Mouse (Mus musculus): Measurements from ENCODE around the gene Entpd7. TPM values are rescaled to one million over a fixed set of nuclear protein-coding genes. Genes with fewer than 3 reads are reported as not detected.

The Entpd7 gene
- polyA plus RNA-seq, 1 experiment from 2014 or later = 16.5 TPM

DNA sequence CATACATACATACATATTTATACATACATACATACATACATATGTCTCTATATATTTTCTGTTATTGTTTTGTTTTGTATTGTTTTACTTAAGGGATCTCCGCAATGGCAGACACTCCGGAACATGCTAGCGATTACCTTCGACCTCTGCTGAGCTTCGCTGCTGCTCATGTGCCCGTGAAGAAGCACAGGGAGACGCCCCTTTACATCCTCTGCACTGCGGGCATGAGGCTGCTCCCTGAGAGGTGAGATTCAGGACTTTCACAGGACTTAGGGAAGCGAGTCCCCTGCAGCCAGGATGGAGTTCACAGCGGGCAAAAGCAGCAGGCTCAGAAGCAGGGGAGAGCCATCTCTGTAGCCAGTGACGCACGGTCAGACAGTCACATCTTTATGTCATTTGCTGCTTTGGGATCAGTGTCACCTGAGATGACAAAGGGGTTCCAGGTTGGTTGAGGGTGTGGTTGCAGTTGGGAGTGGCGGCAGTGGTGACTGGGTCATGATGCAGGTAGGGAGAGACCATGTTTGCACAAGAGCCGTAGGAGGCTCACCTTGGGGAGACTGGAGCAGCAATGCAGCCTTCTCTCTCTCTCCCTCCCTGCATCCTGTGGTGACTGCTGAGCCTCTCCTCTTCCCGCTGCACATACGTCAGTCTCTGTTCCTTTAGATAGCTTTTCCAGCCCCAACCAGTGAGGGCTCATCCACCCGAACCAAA is 15.5 kb downstream of the Entpd7 start:
- Histone ChIP-seq H3K27ac (ENCODE audit: low read depth) (no peak overlapping the region), H3K27me3 (replicated peaks; ENCODE audit: control insufficient read depth, insufficient read depth, low read length) (no peaks in the 10 kb centered on the region), H3K36me3 (ENCODE audit: control insufficient read depth, insufficient read depth, low read length) (peaks cover 59% of the 10 kb centered on the region), H3K4me3 (ENCODE audit: low read depth, low read length) (no peak overlapping the region), H3K4me2 (ENCODE audit: low read length) (no peak overlapping the region), H3K4me1 (replicated peaks; ENCODE audit: control insufficient read depth, insufficient read depth, low read length) (no peaks in the 10 kb centered on the region), H3K9ac (ENCODE audit: low read length) (no peak overlapping the region), H3K9me3 (ENCODE audit: control insufficient read depth, low read length) (no peaks in the 10 kb centered on the region)
- 83% methylated on average over 17 of the region's 17 CpGs for WGBS
- DNase-seq (ENCODE audit: low spot score) (no peak), ATAC-seq (replicated peaks; ENCODE audit: low FRiP score, low TSS enrichment, low read depth) (no peak)

DNA sequence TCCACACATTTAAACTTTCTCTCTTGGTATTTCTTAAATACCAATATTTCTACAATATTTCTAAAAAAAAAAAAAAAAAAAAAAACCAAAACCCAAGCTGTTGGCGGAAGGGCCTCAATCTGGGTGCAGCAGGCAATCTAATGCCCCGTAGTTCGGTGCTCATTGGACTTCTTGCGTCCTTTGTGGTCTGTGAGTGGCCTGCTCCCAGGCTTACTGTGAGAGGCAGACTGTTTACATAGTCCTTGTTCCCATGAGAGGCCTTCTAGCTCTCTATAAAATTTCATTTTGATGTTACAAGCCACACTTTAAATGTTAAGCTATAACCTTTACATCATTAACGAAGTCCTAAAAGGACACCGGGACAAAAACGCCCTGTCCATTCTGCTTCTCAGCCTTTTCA is 18.7 kb downstream of the Entpd7 start:
- Histone ChIP-seq H3K4me1 (replicated peaks; ENCODE audit: control insufficient read depth, insufficient read depth, low read length) (no peaks in the 10 kb centered on the region), H3K9ac (ENCODE audit: low read length) (no peak overlapping the region), H3K4me2 (ENCODE audit: low read length) (no peak overlapping the region), H3K4me3 (ENCODE audit: low read depth, low read length) (no peak overlapping the region), H3K9me3 (ENCODE audit: control insufficient read depth, low read length) (no peaks in the 10 kb centered on the region), H3K27ac (ENCODE audit: low read depth) (no peak overlapping the region), H3K36me3 (ENCODE audit: control insufficient read depth, insufficient read depth, low read length) (peaks cover 45% of the 10 kb centered on the region), H3K27me3 (replicated peaks; ENCODE audit: control insufficient read depth, insufficient read depth, low read length) (no peaks in the 10 kb centered on the region)
- DNase-seq (ENCODE audit: low spot score) (no peak), ATAC-seq (replicated peaks; ENCODE audit: low FRiP score, low TSS enrichment, low read depth) (no peak)
- 84% methylated on average over 7 of the region's 7 CpGs for WGBS

DNA sequence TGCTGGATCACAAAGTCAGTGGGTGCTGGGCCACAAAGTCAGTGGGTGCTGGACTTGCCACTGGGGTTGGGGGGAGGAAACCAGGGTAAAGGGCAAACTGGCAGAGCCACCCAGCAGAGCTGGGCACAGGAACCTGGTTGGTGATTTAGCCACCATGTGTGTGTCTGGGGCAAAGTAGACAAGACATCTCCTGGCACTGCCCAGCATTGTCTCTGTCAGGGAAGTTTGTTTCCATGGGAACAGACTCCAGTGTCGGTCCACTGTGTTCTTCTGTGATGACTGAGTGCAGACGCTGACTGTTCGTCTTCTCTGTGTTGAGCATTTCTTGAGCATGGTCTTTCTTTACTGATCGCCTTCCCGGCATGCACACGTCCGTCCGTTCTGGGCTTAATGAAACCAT is 19.8 kb downstream of the Entpd7 start:
- peaks cover 41% of the 10 kb centered on the region for H3K36me3 ChIP-seq (ENCODE audit: control insufficient read depth, insufficient read depth, low read length)
- H3K4me2 ChIP-seq (ENCODE audit: low read length) = no peak overlapping the region
- DNase-seq (ENCODE audit: low spot score) (no peak), ATAC-seq (replicated peaks; ENCODE audit: low FRiP score, low TSS enrichment, low read depth) (no peak)
- WGBS = 83% methylated on average over 8 of the region's 8 CpGs
- H3K27me3 ChIP-seq (replicated peaks; ENCODE audit: control insufficient read depth, insufficient read depth, low read length) = no peaks in the 10 kb centered on the region
- H3K9ac ChIP-seq (ENCODE audit: low read length) = no peak overlapping the region
- H3K4me1 ChIP-seq (replicated peaks; ENCODE audit: control insufficient read depth, insufficient read depth, low read length) = no peaks in the 10 kb centered on the region
- no peak overlapping the region for H3K4me3 ChIP-seq (ENCODE audit: low read depth, low read length)
- no peaks in the 10 kb centered on the region for H3K9me3 ChIP-seq (ENCODE audit: control insufficient read depth, low read length)
- no peak overlapping the region for H3K27ac ChIP-seq (ENCODE audit: low read depth)

DNA sequence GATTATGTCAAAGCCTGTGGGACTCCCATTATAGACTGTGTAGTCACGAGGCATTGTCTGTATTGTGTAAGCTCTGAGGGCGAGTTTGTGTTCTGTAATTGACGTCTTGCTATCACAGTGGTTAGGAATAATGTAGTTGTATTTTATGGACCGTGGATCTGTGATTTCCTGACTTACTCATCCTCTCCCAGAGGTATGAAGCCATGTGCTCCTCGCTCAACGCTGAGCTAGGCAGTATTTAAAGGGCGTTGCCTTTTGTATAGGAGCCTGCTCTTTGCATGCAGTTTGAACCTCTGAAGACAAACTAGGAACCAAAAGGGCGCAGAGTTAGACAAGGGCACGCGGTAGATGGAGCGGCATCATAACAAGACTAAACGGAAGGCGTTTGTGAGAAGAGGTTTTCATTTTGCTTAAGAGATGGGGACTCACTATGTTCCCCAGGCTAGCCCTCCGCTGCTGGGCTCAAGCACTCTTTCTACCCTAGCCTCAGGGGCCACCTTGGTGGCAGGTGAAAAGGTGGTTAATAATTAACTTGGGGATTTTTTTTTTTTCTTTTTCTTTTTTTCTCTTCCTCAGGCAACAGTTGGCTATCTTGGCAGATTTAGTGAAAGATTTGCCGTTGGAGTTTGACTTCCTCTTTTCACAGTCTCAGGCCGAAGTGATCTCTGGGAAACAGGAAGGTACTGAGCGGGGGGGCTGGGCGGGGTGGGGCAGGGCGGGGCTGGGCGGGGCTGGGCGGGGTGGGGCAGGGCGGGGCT is 21.9 kb downstream of the Entpd7 start:
- Histone ChIP-seq H3K9ac (ENCODE audit: low read length) (no peak overlapping the region), H3K4me3 (ENCODE audit: low read depth, low read length) (no peak overlapping the region), H3K27me3 (replicated peaks; ENCODE audit: control insufficient read depth, insufficient read depth, low read length) (no peaks in the 10 kb centered on the region), H3K36me3 (ENCODE audit: control insufficient read depth, insufficient read depth, low read length) (peaks cover 31% of the 10 kb centered on the region), H3K27ac (ENCODE audit: low read depth) (peak overlapping the region; percentile 75), H3K4me1 (replicated peaks; ENCODE audit: control insufficient read depth, insufficient read depth, low read length) (no peaks in the 10 kb centered on the region), H3K4me2 (ENCODE audit: low read length) (0 out of 2 replicates have a peak overlapping the region, but pooled peaks have one; percentile 3), H3K9me3 (ENCODE audit: control insufficient read depth, low read length) (no peaks in the 10 kb centered on the region)
- ATAC-seq (replicated peaks; ENCODE audit: low FRiP score, low TSS enrichment, low read depth) (peak; percentile 75), DNase-seq (ENCODE audit: low spot score) (peak; percentile 69)
- 50% methylated on average over 22 of the region's 22 CpGs for WGBS

DNA sequence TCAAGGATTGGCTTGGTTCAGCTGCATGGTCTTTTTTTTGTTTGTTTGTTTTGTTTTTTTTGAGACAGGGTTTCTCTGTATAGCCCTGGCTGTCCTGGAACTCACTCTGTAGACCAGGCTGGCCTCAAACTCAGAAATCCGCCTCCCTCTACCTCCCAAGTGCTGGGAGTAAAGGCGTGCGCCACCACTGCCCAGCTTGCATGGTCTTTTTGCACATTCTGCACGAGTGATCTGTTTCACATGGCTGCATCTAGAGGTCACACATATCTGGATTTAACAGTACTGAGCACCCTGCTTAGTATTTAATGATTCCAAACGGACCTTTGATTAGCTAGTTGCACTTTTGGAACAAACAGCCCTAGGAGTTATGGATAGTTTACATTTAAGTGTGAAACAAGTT is 22.5 kb downstream of the Entpd7 start:
- ATAC-seq (replicated peaks; ENCODE audit: low FRiP score, low TSS enrichment, low read depth) (0 out of 2 replicates have a peak, but pooled peaks have one; percentile 37), DNase-seq (ENCODE audit: low spot score) (no peak)
- no peak overlapping the region for H3K4me3 ChIP-seq (ENCODE audit: low read depth, low read length)
- H3K4me1 ChIP-seq (replicated peaks; ENCODE audit: control insufficient read depth, insufficient read depth, low read length) = no peaks in the 10 kb centered on the region
- no peaks in the 10 kb centered on the region for H3K9me3 ChIP-seq (ENCODE audit: control insufficient read depth, low read length)
- H3K4me2 ChIP-seq (ENCODE audit: low read length) = no peak overlapping the region
- WGBS = 80% methylated on average over 5 of the region's 5 CpGs
- no peaks in the 10 kb centered on the region for H3K27me3 ChIP-seq (replicated peaks; ENCODE audit: control insufficient read depth, insufficient read depth, low read length)
- H3K36me3 ChIP-seq (ENCODE audit: control insufficient read depth, insufficient read depth, low read length) = peaks cover 35% of the 10 kb centered on the region
- no peak overlapping the region for H3K27ac ChIP-seq (ENCODE audit: low read depth)
- no peak overlapping the region for H3K9ac ChIP-seq (ENCODE audit: low read length)

DNA sequence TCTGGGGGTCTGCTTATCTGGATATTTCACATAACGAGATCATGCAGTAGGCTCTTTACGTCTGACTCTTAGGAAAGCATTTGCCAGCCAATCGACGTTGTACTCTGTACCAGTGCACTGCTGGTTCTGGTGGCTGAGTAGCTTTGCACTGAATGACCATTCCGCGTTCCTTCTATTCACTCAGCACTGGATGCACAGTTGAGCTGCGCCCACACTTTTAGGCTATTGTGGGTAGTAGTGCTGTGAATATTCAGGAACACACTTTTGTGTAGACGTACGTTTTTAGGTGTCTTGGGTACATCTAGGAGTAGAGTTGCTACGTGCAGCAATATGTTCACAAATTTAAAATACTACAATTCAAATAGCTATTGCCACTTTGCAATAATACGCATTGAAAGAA is 30.6 kb downstream of the Entpd7 start:
- H3K9ac ChIP-seq (ENCODE audit: low read length) = no peak overlapping the region
- no peaks in the 10 kb centered on the region for H3K27me3 ChIP-seq (replicated peaks; ENCODE audit: control insufficient read depth, insufficient read depth, low read length)
- no peak overlapping the region for H3K4me3 ChIP-seq (ENCODE audit: low read depth, low read length)
- no peaks in the 10 kb centered on the region for H3K4me1 ChIP-seq (replicated peaks; ENCODE audit: control insufficient read depth, insufficient read depth, low read length)
- no peak overlapping the region for H3K4me2 ChIP-seq (ENCODE audit: low read length)
- H3K36me3 ChIP-seq (ENCODE audit: control insufficient read depth, insufficient read depth, low read length) = peaks cover 79% of the 10 kb centered on the region
- no peak for ATAC-seq (replicated peaks; ENCODE audit: low FRiP score, low TSS enrichment, low read depth)
- no peak overlapping the region for H3K27ac ChIP-seq (ENCODE audit: low read depth)
- DNase-seq (ENCODE audit: low spot score) = no peak
- no peaks in the 10 kb centered on the region for H3K9me3 ChIP-seq (ENCODE audit: control insufficient read depth, low read length)
- 95% methylated on average over 11 of the region's 11 CpGs for WGBS

DNA sequence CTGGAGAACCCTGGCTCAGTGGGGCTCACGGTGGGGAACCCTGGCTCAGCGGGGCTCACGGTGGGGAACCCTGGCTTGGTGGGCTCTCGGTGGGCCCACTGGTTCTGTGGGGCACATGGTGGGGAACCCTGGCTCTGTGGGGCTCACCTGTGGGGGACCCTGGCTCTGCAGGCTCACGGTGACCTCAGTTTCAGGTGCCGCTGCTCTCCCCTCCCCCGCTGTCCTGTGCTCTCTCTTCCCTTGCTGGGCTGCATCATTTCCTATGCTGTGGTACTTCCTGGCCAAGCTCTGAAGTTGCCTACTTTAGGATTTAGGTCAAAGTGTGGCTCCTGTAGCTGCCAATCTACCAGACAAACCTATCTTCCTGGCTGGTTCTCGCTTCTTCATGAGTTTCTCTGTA is 33.4 kb downstream of the Entpd7 start:
- H3K27ac ChIP-seq (ENCODE audit: low read depth) = no peak overlapping the region
- H3K36me3 ChIP-seq (ENCODE audit: control insufficient read depth, insufficient read depth, low read length) = peaks cover 93% of the 10 kb centered on the region
- WGBS = 89% methylated on average over 8 of the region's 8 CpGs
- H3K4me2 ChIP-seq (ENCODE audit: low read length) = no peak overlapping the region
- no peaks in the 10 kb centered on the region for H3K4me1 ChIP-seq (replicated peaks; ENCODE audit: control insufficient read depth, insufficient read depth, low read length)
- no peaks in the 10 kb centered on the region for H3K9me3 ChIP-seq (ENCODE audit: control insufficient read depth, low read length)
- H3K27me3 ChIP-seq (replicated peaks; ENCODE audit: control insufficient read depth, insufficient read depth, low read length) = no peaks in the 10 kb centered on the region
- H3K4me3 ChIP-seq (ENCODE audit: low read depth, low read length) = no peak overlapping the region
- ATAC-seq (replicated peaks; ENCODE audit: low FRiP score, low TSS enrichment, low read depth) = no peak
- no peak for DNase-seq (ENCODE audit: low spot score)
- no peak overlapping the region for H3K9ac ChIP-seq (ENCODE audit: low read length)

DNA sequence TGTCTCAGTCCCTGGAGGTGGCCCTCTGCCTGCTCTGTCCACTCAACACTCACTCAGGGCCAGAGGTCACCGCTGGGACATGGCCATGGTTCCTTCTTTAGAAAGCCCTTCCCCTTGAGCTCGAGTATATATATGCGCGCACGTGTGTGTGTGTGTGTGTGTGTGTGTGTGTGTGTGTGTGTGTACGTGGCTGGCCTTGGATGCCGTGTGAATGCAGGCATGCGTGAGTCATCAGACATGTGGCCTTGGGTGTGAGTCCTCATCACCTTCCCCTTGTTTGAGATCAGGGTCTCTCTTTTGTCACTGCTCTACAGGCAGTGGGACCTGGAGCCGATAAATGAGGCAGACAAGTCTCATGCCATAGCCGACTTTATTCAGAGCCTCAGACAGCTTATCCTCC is 34.0 kb downstream of the Entpd7 start:
- Histone ChIP-seq H3K4me1 (replicated peaks; ENCODE audit: control insufficient read depth, insufficient read depth, low read length) (no peaks in the 10 kb centered on the region), H3K27me3 (replicated peaks; ENCODE audit: control insufficient read depth, insufficient read depth, low read length) (no peaks in the 10 kb centered on the region), H3K27ac (ENCODE audit: low read depth) (no peak overlapping the region), H3K4me3 (ENCODE audit: low read depth, low read length) (no peak overlapping the region), H3K36me3 (ENCODE audit: control insufficient read depth, insufficient read depth, low read length) (peaks cover 93% of the 10 kb centered on the region), H3K9me3 (ENCODE audit: control insufficient read depth, low read length) (no peaks in the 10 kb centered on the region), H3K9ac (ENCODE audit: low read length) (no peak overlapping the region), H3K4me2 (ENCODE audit: low read length) (no peak overlapping the region)
- ATAC-seq (replicated peaks; ENCODE audit: low FRiP score, low TSS enrichment, low read depth) (no peak), DNase-seq (ENCODE audit: low spot score) (no peak)
- 80% methylated on average over 10 of the region's 10 CpGs for WGBS

DNA sequence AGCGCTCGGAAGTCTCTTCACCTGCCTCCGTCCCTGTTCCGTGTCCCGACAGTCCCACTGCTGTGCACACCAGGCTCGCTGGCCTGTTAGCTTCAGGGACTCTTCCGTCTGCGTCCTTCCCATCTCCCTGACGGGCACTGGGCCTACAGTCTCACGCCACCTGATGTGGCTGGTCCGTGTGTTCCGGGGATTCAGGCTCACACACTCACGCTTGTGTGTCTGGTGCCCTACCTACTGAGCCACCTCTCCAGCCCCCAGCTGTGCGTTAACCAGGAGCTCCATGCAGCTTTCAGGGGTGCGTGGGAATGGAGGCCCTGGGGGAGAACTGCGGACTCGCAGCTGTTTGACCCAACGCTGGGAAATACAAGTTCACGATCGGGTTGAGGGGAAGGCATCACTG is 34.7 kb downstream of the Entpd7 start:
- no peak for ATAC-seq (replicated peaks; ENCODE audit: low FRiP score, low TSS enrichment, low read depth)
- peaks cover 93% of the 10 kb centered on the region for H3K36me3 ChIP-seq (ENCODE audit: control insufficient read depth, insufficient read depth, low read length)
- no peak overlapping the region for H3K9ac ChIP-seq (ENCODE audit: low read length)
- no peak for DNase-seq (ENCODE audit: low spot score)
- H3K9me3 ChIP-seq (ENCODE audit: control insufficient read depth, low read length) = no peaks in the 10 kb centered on the region
- no peaks in the 10 kb centered on the region for H3K4me1 ChIP-seq (replicated peaks; ENCODE audit: control insufficient read depth, insufficient read depth, low read length)
- whole genome bisulfite sequencing = 93% methylated on average over 20 of the region's 20 CpGs
- H3K4me3 ChIP-seq (ENCODE audit: low read depth, low read length) = no peak overlapping the region
- no peak overlapping the region for H3K27ac ChIP-seq (ENCODE audit: low read depth)
- H3K4me2 ChIP-seq (ENCODE audit: low read length) = no peak overlapping the region
- H3K27me3 ChIP-seq (replicated peaks; ENCODE audit: control insufficient read depth, insufficient read depth, low read length) = no peaks in the 10 kb centered on the region
